Mouse (Mus musculus) layer of hippocampus, adult 8-10 months (tissue): Measurements from ENCODE around the gene Vmn2r50. TPM values are rescaled to one million over a fixed set of nuclear protein-coding genes. Genes with fewer than 3 reads are reported as not detected.
"Not testable (repeated sequence)": the region's sequence is repeated elsewhere in the genome, so short reads cannot be mapped to it uniquely, and the experiment has no call there.

ENCODE experiments used
- DNase-seq, 2 experiments: peaks; one replicate each; pipeline ENCODE4 v3.0.0; 2022; ENCODE audit warnings: low spot score in 2 of 2
- total RNA-seq, 4 experiments: library from RNA; stranded (reverse); gene quantifications; 2 replicates each; pipeline ENCODE4 v1.2.4; 2022

The Vmn2r50 gene
- total RNA-seq = not detected

DNA sequence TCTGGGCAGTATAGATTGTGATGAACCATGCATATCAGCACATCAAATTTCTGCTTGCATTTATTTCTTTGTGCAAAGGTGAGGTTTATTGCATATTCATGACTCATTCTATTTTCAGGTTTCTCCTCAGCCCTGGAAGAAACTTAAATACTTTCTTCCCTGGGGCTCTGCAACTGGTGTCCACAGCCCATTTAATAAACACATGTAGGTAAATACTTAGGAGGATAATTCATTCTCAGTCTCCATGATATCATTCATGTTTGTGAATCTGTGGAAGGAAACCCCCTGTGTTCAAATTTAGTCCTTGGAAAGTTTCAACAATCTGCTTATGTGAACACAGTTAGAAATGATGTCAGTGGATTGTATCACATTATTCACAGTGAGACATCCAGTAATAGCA lies at the start of gene Vmn2r50:
Gene Vmn2r50, minus strand, starts transcription at position 101 of the 400 bp plus-strand sequence.
- DNase-seq = not testable (repeated sequence)

GRCm38 (mm10) chr7:9992157-9992556 lies 60.9 kb downstream of the Vmn2r50 start, which contains the start of gene Vmn2r49:
Gene Vmn2r49 (minus strand): TSS chr7:9992257.
- DNase-seq = not testable (repeated sequence)

Other genes starting within 250 kb of the Vmn2r50 start
- gene Vmn2r47, start 212.0 kb downstream of the Vmn2r50 start, total RNA-seq = not detected
- not detected for gene Vmn2r48, start 99.7 kb downstream of the Vmn2r50 start, total RNA-seq
- not detected for gene Vmn2r49, start 61.0 kb downstream of the Vmn2r50 start, total RNA-seq
- not detected for gene Vmn2r51, start 52.4 kb upstream of the Vmn2r50 start, total RNA-seq
- not detected for gene Vmn2r52, start 123.3 kb upstream of the Vmn2r50 start, total RNA-seq
- gene Vmn1r66, start 224.7 kb upstream of the Vmn2r50 start, total RNA-seq = not detected